Mouse (Mus musculus) neural tube, embryonic 14.5 days (tissue): ENCODE data around the gene Cpe. TPM values are rescaled to one million over a fixed set of nuclear protein-coding genes. Genes with fewer than 3 reads are reported as not detected.

ENCODE experiments used
- ATAC-seq: fragments of 200-750 bp; cut with Nextera tagmentation; 2 replicates; pipeline ENCODE4 v1.8.0; 2017; ENCODE audit warnings: low read depth, mild to moderate bottlenecking, moderate TSS enrichment, moderate library complexity
- H3K27ac ChIP-seq: fragments of 300-500 bp; sonication (generic); 2 replicates; pipeline ENCODE4 v1.5.1; 2014; ENCODE audit warnings: low read depth, mild to moderate bottlenecking, control low read depth, low read length, moderate library complexity, mixed read lengths
- H3K27me3 ChIP-seq: fragments of 300-500 bp; sonication (generic); 2 replicates; pipeline ENCODE4 v1.6.1; 2014; ENCODE audit warnings: low read length; ENCODE audit not compliant: control insufficient read depth, insufficient read depth
- H3K36me3 ChIP-seq: fragments of 300-500 bp; sonication (generic); 2 replicates; pipeline ENCODE4 v1.6.1; 2014; ENCODE audit warnings: low read length, mixed read lengths; ENCODE audit not compliant: control insufficient read depth, insufficient read depth
- H3K4me1 ChIP-seq: fragments of 300-500 bp; sonication (generic); 2 replicates; pipeline ENCODE4 v1.6.1; 2014; ENCODE audit warnings: low read length; ENCODE audit not compliant: control insufficient read depth, insufficient read depth
- H3K4me2 ChIP-seq: fragments of 300-500 bp; sonication (generic); 2 replicates; pipeline ENCODE4 v1.6.1; 2014; ENCODE audit warnings: mild to moderate bottlenecking, low read depth, low read length, control low read depth
- H3K4me3 ChIP-seq: fragments of 300-500 bp; sonication (generic); 2 replicates; pipeline ENCODE4 v1.5.1; 2014; ENCODE audit warnings: low read depth, low read length, control low read depth, mixed read lengths
- H3K9ac ChIP-seq: fragments of 300-500 bp; sonication (generic); replicated peaks from 2 replicates; pipeline ENCODE4 v1.6.1; 2014; ENCODE audit warnings: low read depth, mild to moderate bottlenecking, control low read depth, low read length, mixed read lengths
- H3K9me3 ChIP-seq: fragments of 300-500 bp; sonication (generic); 2 replicates; pipeline ENCODE4 v1.6.1; 2016; ENCODE audit warnings: low read length; ENCODE audit not compliant: control insufficient read depth
- WGBS: fragments of 180-500 bp; shearing (Covaris S2); extraction: QIAGEN DNeasy Blood & Tissue Kit; methylation state at CpG from one replicate; pipeline ENCODE4 v1.1.7; 2014; 5-methylcytosine and 5-hydroxymethylcytosine counted together
- polyA plus RNA-seq: library from polyadenylated mRNA; unstranded; fragments of >200 nt; fragmentation: Nextera tagmentation; extraction: Ambion mirVana; gene quantifications from 2 replicates; pipeline ENCODE4 v1.2.1, GENCODE M21; 2014

The Cpe gene
- polyA plus RNA-seq, 1 experiment from 2014 or later: 826 TPM

DNA sequence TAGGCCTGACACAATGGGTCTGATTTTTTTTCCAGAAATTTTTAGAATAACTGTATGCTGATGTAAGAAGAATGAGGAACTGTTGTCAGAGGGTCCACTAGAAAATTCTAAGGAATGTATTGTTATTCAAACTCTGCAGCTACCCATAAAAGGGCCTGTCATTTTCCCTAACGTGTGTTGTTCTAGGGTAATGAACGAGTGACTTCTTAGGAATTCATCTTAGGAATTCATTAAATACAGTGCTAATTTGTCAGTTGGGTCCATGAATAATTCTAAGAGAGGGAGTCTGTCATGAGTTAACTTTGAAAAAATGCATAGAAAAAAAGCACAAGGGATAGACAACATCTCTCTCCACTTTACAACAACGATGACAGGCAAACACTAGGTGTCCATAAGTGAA, 110.0 kb downstream of the Cpe start:
- Histone ChIP-seq H3K4me1 (no peaks in the 10 kb centered on the region), H3K27me3 (no peaks in the 10 kb centered on the region), H3K9ac (no peak overlapping the region), H3K36me3 (no peaks in the 10 kb centered on the region), H3K9me3 (no peaks in the 10 kb centered on the region), H3K4me2 (no peak overlapping the region), H3K27ac (no peak overlapping the region), H3K4me3 (no peak overlapping the region)
- ATAC-seq: no peak
- WGBS: 54% methylated on average over 3 of the region's 3 CpGs

DNA sequence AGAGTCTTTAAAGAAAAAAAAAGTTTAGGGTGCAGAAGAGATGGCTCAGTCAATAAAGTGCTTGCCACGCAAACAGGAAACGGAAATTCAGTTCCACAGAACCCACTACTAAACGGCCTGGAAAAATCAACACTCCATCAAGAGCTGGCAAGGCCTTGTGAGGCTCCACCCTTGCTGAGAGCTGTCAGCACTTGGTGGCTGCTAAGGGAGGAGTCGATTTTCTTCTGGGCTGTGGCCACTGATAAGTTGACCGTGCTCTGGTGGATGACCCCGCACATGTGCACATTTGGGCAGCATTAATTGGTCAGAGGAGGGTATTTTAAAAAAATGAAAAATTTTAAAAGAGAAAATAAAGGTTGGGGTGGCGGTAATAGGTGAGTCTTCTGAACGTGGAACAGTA, 114.6 kb downstream of the Cpe start:
- Histone ChIP-seq H3K4me2 (no peak overlapping the region), H3K9me3 (no peaks in the 10 kb centered on the region), H3K27ac (no peak overlapping the region), H3K27me3 (no peaks in the 10 kb centered on the region), H3K4me3 (no peak overlapping the region), H3K36me3 (no peaks in the 10 kb centered on the region), H3K9ac (no peak overlapping the region), H3K4me1 (no peaks in the 10 kb centered on the region)
- no peak for ATAC-seq
- 84% methylated on average over 8 of the region's 8 CpGs for WGBS

DNA sequence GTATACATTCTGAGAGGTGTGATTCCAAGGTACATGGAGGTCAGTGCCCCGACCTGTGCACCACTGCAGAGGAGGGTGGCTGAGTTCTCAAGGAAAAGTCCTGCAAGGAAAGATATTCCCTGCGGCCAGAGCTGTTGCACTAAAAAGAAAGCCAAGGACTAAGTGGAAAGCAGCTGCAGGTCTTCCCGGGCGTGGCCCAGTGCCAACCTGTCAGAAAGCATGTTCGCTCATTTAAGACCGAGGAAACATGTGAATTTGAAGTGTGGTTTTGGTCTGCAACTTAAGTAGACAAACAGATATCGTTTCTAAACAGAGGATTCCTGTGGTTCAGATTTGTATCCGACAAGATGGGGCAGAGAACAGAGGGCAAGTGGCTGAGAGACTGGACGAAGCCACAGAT, 117.9 kb downstream of the Cpe start:
- H3K4me2 ChIP-seq: no peak overlapping the region
- 95% methylated on average over 9 of the region's 9 CpGs for WGBS
- no peaks in the 10 kb centered on the region for H3K4me1 ChIP-seq
- H3K9ac ChIP-seq: no peak overlapping the region
- H3K4me3 ChIP-seq: no peak overlapping the region
- no peak overlapping the region for H3K27ac ChIP-seq
- H3K36me3 ChIP-seq: no peaks in the 10 kb centered on the region
- no peaks in the 10 kb centered on the region for H3K9me3 ChIP-seq
- ATAC-seq: no peak
- H3K27me3 ChIP-seq: no peaks in the 10 kb centered on the region

DNA sequence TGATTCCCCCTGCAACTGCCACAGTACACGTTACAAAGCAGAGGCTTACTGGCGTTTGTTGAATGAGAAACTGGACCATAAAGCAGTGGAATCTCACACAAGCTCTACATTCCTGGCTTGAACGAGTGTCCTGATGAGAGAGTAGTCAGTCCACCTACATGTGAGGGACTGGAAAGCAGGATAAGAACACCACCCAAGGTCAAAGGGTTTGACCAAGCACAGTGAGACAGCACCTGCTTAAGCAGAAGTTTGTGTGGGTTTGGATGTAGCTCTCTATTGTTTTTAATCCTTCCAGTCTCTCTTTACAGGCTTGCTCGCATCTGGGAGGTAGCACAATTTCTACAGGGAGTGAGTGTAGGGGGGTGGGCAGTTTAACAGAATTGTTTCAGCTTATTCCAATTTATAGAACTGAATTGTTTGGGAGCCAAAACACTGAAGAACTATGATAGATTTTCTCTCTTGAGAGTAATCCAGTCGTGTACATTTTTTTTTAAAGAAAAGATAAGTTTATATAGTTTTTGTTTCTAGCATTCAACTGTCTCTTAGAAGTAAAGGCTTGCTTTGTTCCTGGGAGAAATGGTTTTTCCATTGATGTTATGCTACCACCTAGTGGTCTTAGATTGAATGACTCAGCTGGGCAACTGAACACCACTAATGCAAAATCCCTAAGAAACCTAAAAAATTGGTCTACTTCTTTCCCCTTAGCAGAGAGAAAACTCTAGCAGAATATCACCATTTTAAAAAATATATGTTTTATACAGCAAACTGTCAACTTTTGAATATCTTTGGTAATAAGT, 144.6 kb downstream of the Cpe start:
- WGBS: 14% methylated on average over 5 of the region's 5 CpGs
- Histone ChIP-seq H3K27ac (no peak overlapping the region), H3K4me1 (no peaks in the 10 kb centered on the region), H3K4me2 (no peak overlapping the region), H3K36me3 (no peaks in the 10 kb centered on the region), H3K9ac (no peak overlapping the region), H3K4me3 (no peak overlapping the region), H3K27me3 (no peaks in the 10 kb centered on the region), H3K9me3 (no peaks in the 10 kb centered on the region)
- ATAC-seq: peak; percentile 88

DNA sequence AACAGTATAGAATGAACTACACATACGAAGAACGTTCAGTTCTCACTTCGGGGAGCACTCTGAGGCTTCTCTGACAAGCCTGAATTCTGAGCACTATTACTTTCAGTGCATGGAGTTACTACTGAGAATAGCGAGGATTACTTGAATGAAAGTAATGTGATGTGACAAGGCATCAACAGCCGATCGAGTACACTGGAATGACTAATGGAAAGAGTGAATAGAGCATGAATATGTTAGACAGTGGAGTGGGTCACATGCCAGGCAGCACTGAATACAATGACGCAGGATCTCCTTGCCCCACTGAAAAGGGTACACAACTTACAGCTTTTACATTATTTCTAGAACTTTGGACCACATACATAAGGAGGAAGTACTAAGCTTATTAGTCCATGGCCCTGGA, 149.4 kb downstream of the Cpe start:
- no peak for ATAC-seq
- no peak overlapping the region for H3K9ac ChIP-seq
- H3K4me1 ChIP-seq: no peaks in the 10 kb centered on the region
- H3K4me3 ChIP-seq: no peak overlapping the region
- WGBS: 91% methylated on average over 7 of the region's 7 CpGs
- H3K4me2 ChIP-seq: no peak overlapping the region
- H3K36me3 ChIP-seq: no peaks in the 10 kb centered on the region
- H3K27me3 ChIP-seq: no peaks in the 10 kb centered on the region
- H3K9me3 ChIP-seq: no peaks in the 10 kb centered on the region
- H3K27ac ChIP-seq: no peak overlapping the region

Other genes with a start within 250 kb of the Cpe start
- 169 and 177 TPM in 2 replicates for gene Msmo1, start 40.7 kb upstream of the Cpe start, polyA plus RNA-seq
- 32.2 and 37.5 TPM in 2 replicates for gene Klhl2, start 157.0 kb upstream of the Cpe start, polyA plus RNA-seq